Comparison of ENCODE assay signal across 23 mouse cellular contexts in the genomic region with DNA sequence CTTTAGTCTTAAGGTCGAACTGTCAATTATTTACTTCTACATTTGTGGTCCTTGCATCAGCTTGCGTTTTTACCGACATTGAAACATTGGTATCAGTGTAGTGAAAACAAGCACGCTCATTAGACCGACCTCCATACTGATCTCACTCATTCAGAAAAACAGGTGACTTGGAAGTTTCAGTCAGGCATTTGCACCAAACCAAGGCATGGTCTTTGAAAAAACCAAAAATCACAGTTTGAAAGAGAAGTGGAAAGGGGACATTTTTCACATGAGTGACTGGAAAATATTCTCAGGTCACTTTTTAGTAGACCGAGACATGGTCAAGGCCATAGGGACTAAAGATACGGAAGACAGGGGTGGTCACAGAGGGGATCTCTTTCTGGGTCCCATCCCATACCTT.
"Had no signal": no experiment of that assay in that cellular context is flagged by ENCODE, and none has a peak within 500 bp of the region (broad histone marks: within the 10 kb centered on the region; RNA-seq: fewer than 3 reads in every experiment).

No protein-coding gene starts in this region.

- H3K9ac ChIP-seq: heart, embryonic 12.5 days; hindbrain, embryonic 12.5 days; hindbrain, embryonic 14.5 days; intestine, embryonic 15.5 days; limb, embryonic 13.5 days; limb, embryonic 15.5 days; liver, embryonic 13.5 days; liver, embryonic 15.5 days had no signal

- DNase-seq: gastrocnemius, adult 2 months; gastrocnemius, postnatal 10 days; gastrocnemius, postnatal 25 days; heart, adult 18-20 months; heart, postnatal 10 days; heart, postnatal 4 days; liver, embryonic 13.5 days; lung, adult 18-20 months had no signal

- H3K36me3 ChIP-seq: heart, embryonic 10.5 days; heart, embryonic 12.5 days; hindbrain, embryonic 10.5 days; hindbrain, embryonic 12.5 days; intestine, embryonic 15.5 days; limb, embryonic 13.5 days; limb, embryonic 15.5 days; liver, embryonic 13.5 days; liver, embryonic 15.5 days had no signal

- H3K9me3 ChIP-seq: heart, embryonic 10.5 days; heart, embryonic 12.5 days; hindbrain, embryonic 10.5 days; hindbrain, embryonic 12.5 days; intestine, embryonic 15.5 days; limb, embryonic 13.5 days; limb, embryonic 15.5 days; liver, embryonic 13.5 days; liver, embryonic 15.5 days had no signal

- H3K4me2 ChIP-seq: heart, embryonic 12.5 days; hindbrain, embryonic 12.5 days; hindbrain, embryonic 14.5 days; intestine, embryonic 15.5 days; limb, embryonic 13.5 days; limb, embryonic 15.5 days; liver, embryonic 13.5 days; liver, embryonic 15.5 days had no signal

- H3K27ac ChIP-seq: gastrocnemius, adult 2 months; heart, embryonic 10.5 days; hindbrain, embryonic 10.5 days; hindbrain, embryonic 12.5 days; hindbrain, embryonic 14.5 days; intestine, embryonic 15.5 days; layer of hippocampus, adult 2 months; left cerebral cortex, adult 2 months; limb, embryonic 13.5 days; limb, embryonic 15.5 days; liver, embryonic 13.5 days; liver, embryonic 15.5 days had no signal

- H3K4me3 ChIP-seq: gastrocnemius, adult 2 months; heart, embryonic 10.5 days; heart, embryonic 12.5 days; hindbrain, embryonic 10.5 days; hindbrain, embryonic 12.5 days; intestine, embryonic 15.5 days; layer of hippocampus, adult 2 months; left cerebral cortex, adult 2 months; limb, embryonic 13.5 days; limb, embryonic 15.5 days; liver, embryonic 13.5 days; liver, embryonic 15.5 days had no signal

- ATAC-seq: forebrain, embryonic 16.5 days; hindbrain, embryonic 16.5 days; inflammation-experienced regulatory T-cells, adult 6 months; intestine, embryonic 15.5 days; intestine, postnatal 0 days had no signal
